In the genomic region with DNA sequence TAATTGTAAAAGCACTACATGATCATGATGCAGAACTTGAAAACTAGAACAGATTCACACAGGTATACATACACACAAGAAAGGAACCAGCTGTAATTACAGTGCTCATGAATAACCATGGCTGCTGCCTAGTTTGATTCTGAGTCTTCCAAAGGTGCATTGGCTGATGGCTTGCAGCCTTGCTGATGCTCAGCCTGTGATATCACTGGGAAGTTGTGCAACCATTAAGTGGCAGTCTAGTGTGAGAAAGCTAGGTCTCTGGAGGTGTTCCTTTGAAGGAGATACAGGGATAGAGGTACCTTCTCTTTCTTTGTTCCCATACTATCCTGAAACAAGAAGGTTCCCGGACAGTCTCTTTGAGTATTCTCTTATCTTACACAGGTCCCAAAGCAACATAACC, we compare ENCODE assay signal across 18 mouse cellular contexts. TPM values are rescaled to one million over a fixed set of nuclear protein-coding genes. Genes with fewer than 3 reads are reported as not detected.
DNase-seq lines count a peak whose midpoint lies in the region; ATAC-seq and TF ChIP-seq lines count a peak whose summit lies in the region.
"Had no signal": no experiment of that assay in that cellular context is flagged by ENCODE, and none has a peak within 500 bp of the region (broad histone marks: within the 10 kb centered on the region; RNA-seq: fewer than 3 reads in every experiment).

No protein-coding gene starts in this region.

- TF ChIP-seq POLR2A in liver, adult 2 months (IDR thresholded peaks at IDR 0.05; ENCODE audit: extremely low read depth, insufficient read depth, low read length) = no peak
- TF ChIP-seq POLR2A in CH12.LX (IDR thresholded peaks at IDR 0.05; ENCODE audit: low read depth, low read length) = no peak

- H3K4me2 ChIP-seq in forebrain, postnatal 0 days (ENCODE audit: low read depth) = no peak overlapping the region
- H3K4me2 ChIP-seq in forebrain, embryonic 12.5 days = no peak overlapping the region
- no peak overlapping the region for H3K4me2 ChIP-seq in liver, postnatal 0 days (ENCODE audit: low read depth, low read length)
- no peak overlapping the region for H3K4me2 ChIP-seq in CH12.LX (ENCODE audit: insufficient read depth, low read depth, poor library complexity, severe bottlenecking)
- no peak overlapping the region for H3K4me2 ChIP-seq in limb, embryonic 11.5 days (ENCODE audit: low read depth, severe bottlenecking)
- H3K4me2 ChIP-seq: intestine, embryonic 15.5 days had no signal

- H3K79me2 ChIP-seq in liver, adult 2 months (ENCODE audit: control insufficient read depth, insufficient read depth, low read length) = peaks cover 8% of the 10 kb centered on the region
- H3K79me2 ChIP-seq in CH12.LX (replicated peaks; ENCODE audit: control insufficient read depth, extremely low read depth, insufficient read depth, poor library complexity, severe bottlenecking) = no peaks in the 10 kb centered on the region

- no peak overlapping the region for H3K9ac ChIP-seq in forebrain, postnatal 0 days
- no peak overlapping the region for H3K9ac ChIP-seq in forebrain, embryonic 12.5 days
- no peak overlapping the region for H3K9ac ChIP-seq in liver, adult 2 months (ENCODE audit: low read depth, low read length)
- no peak overlapping the region for H3K9ac ChIP-seq in liver, postnatal 0 days (replicated peaks)
- no peak overlapping the region for H3K9ac ChIP-seq in CH12.LX (ENCODE audit: insufficient read depth, low read depth)
- H3K9ac ChIP-seq in limb, embryonic 11.5 days (ENCODE audit: low read length) = no peak overlapping the region
- H3K9ac ChIP-seq: intestine, embryonic 15.5 days had no signal

- no peaks in the 10 kb centered on the region for H3K4me1 ChIP-seq in forebrain, postnatal 0 days (ENCODE audit: insufficient read depth)
- H3K4me1 ChIP-seq in forebrain, embryonic 12.5 days = no peaks in the 10 kb centered on the region
- H3K4me1 ChIP-seq in liver, adult 2 months (ENCODE audit: control insufficient read depth, insufficient read depth, low read length) = peaks cover 8% of the 10 kb centered on the region
- H3K4me1 ChIP-seq in liver, postnatal 0 days (ENCODE audit: insufficient read depth) = no peaks in the 10 kb centered on the region
- no peaks in the 10 kb centered on the region for H3K4me1 ChIP-seq in CH12.LX (ENCODE audit: control insufficient read depth in 1 of 2, insufficient read depth in 2 of 2)
- H3K4me1 ChIP-seq in limb, embryonic 11.5 days (ENCODE audit: control insufficient read depth, insufficient read depth, low read length) = no peaks in the 10 kb centered on the region
- H3K4me1 ChIP-seq: intestine, embryonic 15.5 days had no signal

- no peaks in the 10 kb centered on the region for H3K27me3 ChIP-seq in forebrain, postnatal 0 days (ENCODE audit: insufficient read depth, low read length)
- H3K27me3 ChIP-seq in forebrain, embryonic 12.5 days = no peaks in the 10 kb centered on the region
- no peaks in the 10 kb centered on the region for H3K27me3 ChIP-seq in liver, adult 2 months (ENCODE audit: control insufficient read depth, insufficient read depth, low read length)
- no peaks in the 10 kb centered on the region for H3K27me3 ChIP-seq in liver, postnatal 0 days (ENCODE audit: insufficient read depth, low read length)
- no peaks in the 10 kb centered on the region for H3K27me3 ChIP-seq in CH12.LX (replicated peaks)
- no peaks in the 10 kb centered on the region for H3K27me3 ChIP-seq in limb, embryonic 11.5 days (ENCODE audit: control insufficient read depth, insufficient read depth, low read length)
- H3K27me3 ChIP-seq: intestine, embryonic 15.5 days had no signal

- no peaks in the 10 kb centered on the region for H3K36me3 ChIP-seq in forebrain, postnatal 0 days (ENCODE audit: insufficient read depth)
- no peaks in the 10 kb centered on the region for H3K36me3 ChIP-seq in forebrain, embryonic 12.5 days (replicated peaks)
- H3K36me3 ChIP-seq in liver, adult 2 months (ENCODE audit: control insufficient read depth, insufficient read depth, low read length) = peaks cover 27% of the 10 kb centered on the region
- no peaks in the 10 kb centered on the region for H3K36me3 ChIP-seq in liver, postnatal 0 days (replicated peaks; ENCODE audit: insufficient read depth, low read length)
- H3K36me3 ChIP-seq in CH12.LX (replicated peaks in 1 of 2; ENCODE audit: control insufficient read depth in 1 of 2, insufficient read depth in 1 of 2, low read length in 1 of 2) = no peaks in the 10 kb centered on the region
- no peaks in the 10 kb centered on the region for H3K36me3 ChIP-seq in limb, embryonic 11.5 days (ENCODE audit: control insufficient read depth, insufficient read depth, low read length)
- H3K36me3 ChIP-seq: intestine, embryonic 15.5 days had no signal

- 28% methylated on average over 1 of the region's 1 CpGs for WGBS in forebrain, postnatal 0 days
- 18% methylated on average over 1 of the region's 1 CpGs for WGBS in forebrain, embryonic 12.5 days
- WGBS in liver, adult 2 months = 16% methylated on average over 1 of the region's 1 CpGs
- 13% methylated on average over 1 of the region's 1 CpGs for WGBS in liver, postnatal 0 days (ENCODE audit: insufficient replicate concordance)
- WGBS in limb, embryonic 11.5 days = 17% methylated on average over 1 of the region's 1 CpGs

- no peak for TF ChIP-seq CTCF in forebrain, postnatal 0 days (IDR thresholded peaks at IDR 0.05; ENCODE audit: low read depth)
- TF ChIP-seq CTCF in liver, adult 2 months (IDR thresholded peaks at IDR 0.05; ENCODE audit: low read depth, low read length) = no peak
- TF ChIP-seq CTCF in liver, postnatal 0 days (IDR thresholded peaks at IDR 0.05; ENCODE audit: low read depth) = no peak
- TF ChIP-seq CTCF in CH12.LX (conservative IDR thresholded peaks at IDR 0.05 in 1 of 2, IDR thresholded peaks at IDR 0.05 in 1 of 2; ENCODE audit: low read depth in 2 of 2, low read length in 2 of 2) = no peak

- TF ChIP-seq EP300 in liver, postnatal 0 days (IDR thresholded peaks at IDR 0.05; ENCODE audit: low read depth) = no peak
- TF ChIP-seq EP300 in CH12.LX (IDR thresholded peaks at IDR 0.05; ENCODE audit: low read length) = no peak

- no peak overlapping the region for H3K4me3 ChIP-seq in forebrain, postnatal 0 days (ENCODE audit: low read depth, low read length)
- no peak overlapping the region for H3K4me3 ChIP-seq in forebrain, embryonic 12.5 days (replicated peaks)
- H3K4me3 ChIP-seq in liver, adult 2 months (ENCODE audit: insufficient read depth, low read depth, low read length) = no peak overlapping the region
- H3K4me3 ChIP-seq in liver, postnatal 0 days (ENCODE audit: low read depth, low read length) = no peak overlapping the region
- no peak overlapping the region for H3K4me3 ChIP-seq in CH12.LX (replicated peaks in 1 of 3; ENCODE audit: low read depth in 2 of 3, low read length in 2 of 3, poor library complexity in 1 of 3)
- no peak overlapping the region for H3K4me3 ChIP-seq in limb, embryonic 11.5 days (ENCODE audit: low read depth, low read length)
- H3K4me3 ChIP-seq: intestine, embryonic 15.5 days had no signal

- in situ Hi-C loops in CH12.LX (cut with MboI; ENCODE audit: low pct_ligation_motif_present, low pct_unique_long_range_greater_than_20kb, low sequenced_read_pairs) = no loop called here

- dilution Hi-C loops in CH12.LX (cut with MboI; ENCODE audit: extremely low pct_ligation_motif_present, extremely low pct_unique_long_range_greater_than_20kb, low sequenced_read_pairs) = no loop called here

- no peak for ATAC-seq in forebrain, postnatal 0 days
- ATAC-seq in forebrain, embryonic 12.5 days (ENCODE audit: low FRiP score) = no peak
- no peak for ATAC-seq in liver, postnatal 0 days
- no peak for ATAC-seq in limb, embryonic 11.5 days (ENCODE audit: insufficient number of reproducible peaks, low FRiP score, low TSS enrichment, low read depth)
- ATAC-seq: intestine, embryonic 15.5 days had no signal

- H3K27ac ChIP-seq in forebrain, postnatal 0 days (ENCODE audit: low read depth, low read length) = no peak overlapping the region
- H3K27ac ChIP-seq in forebrain, embryonic 12.5 days = no peak overlapping the region
- no peak overlapping the region for H3K27ac ChIP-seq in liver, adult 2 months (replicated peaks; ENCODE audit: insufficient read depth, low read depth, low read length)
- H3K27ac ChIP-seq in liver, postnatal 0 days (ENCODE audit: low read depth) = no peak overlapping the region
- H3K27ac ChIP-seq in CH12.LX (ENCODE audit: insufficient read depth, low read depth) = no peak overlapping the region
- H3K27ac ChIP-seq in limb, embryonic 11.5 days (replicated peaks; ENCODE audit: low read depth, low read length) = no peak overlapping the region
- H3K27ac ChIP-seq: intestine, embryonic 15.5 days had no signal

- peak; percentile 5 for DNase-seq in forebrain, postnatal 0 days
- DNase-seq in liver, adult 2 months (ENCODE audit: extremely low read depth, low read depth, low spot score) = peak; percentile 70
- no peak for DNase-seq in liver, postnatal 0 days
- DNase-seq in CH12.LX (ENCODE audit: extremely low read depth) = peak; percentile 2
- peak; percentile 27 for DNase-seq in limb, embryonic 11.5 days (ENCODE audit: low spot score)
- DNase-seq in cerebellum, adult 11 months = no peak
- DNase-seq: adrenal gland, postnatal 10 days; kidney, postnatal 14 days; lung, adult 2 months; thymus, adult 18-20 months had no signal

- no peak for TF ChIP-seq RAD21 in CH12.LX (IDR thresholded peaks at IDR 0.05; ENCODE audit: low read depth, low read length)

- H3K9me3 ChIP-seq in forebrain, postnatal 0 days (ENCODE audit: low read length) = peaks cover 38% of the 10 kb centered on the region
- H3K9me3 ChIP-seq in forebrain, embryonic 12.5 days = peaks cover 37% of the 10 kb centered on the region
- H3K9me3 ChIP-seq in liver, postnatal 0 days (ENCODE audit: low read length) = peaks cover 30% of the 10 kb centered on the region
- peaks cover 69% of the 10 kb centered on the region for H3K9me3 ChIP-seq in CH12.LX (replicated peaks; ENCODE audit: low read length)
- H3K9me3 ChIP-seq in limb, embryonic 11.5 days (ENCODE audit: control insufficient read depth, low read length) = peaks cover 33% of the 10 kb centered on the region

RNA-seq across cellular contexts. Expression of a gene that starts 7.3 kb away (rescaled TPM):
- total RNA-seq in forebrain, postnatal 0 days (2014; rRNA removed) = 0.14 TPM in 1 of 2 replicates, not detected in the other
- not detected in 2 replicates for polyA plus RNA-seq in forebrain, postnatal 0 days (2015; fragmentation: Nextera tagmentation; extraction: Ambion mirVana)
- polyA plus RNA-seq in forebrain, embryonic 12.5 days (2016; fragmentation: Nextera tagmentation; extraction: Ambion mirVana) = not detected in 2 replicates
- 662 and 719 TPM in 2 replicates for total RNA-seq in liver, adult 2 months (2014; rRNA removed)
- polyA plus RNA-seq in liver, adult 2 months (2012; rRNA removed) = 408 and 574 TPM in 2 replicates
- polyA plus RNA-seq in liver, postnatal 0 days (2015; fragmentation: Nextera tagmentation; extraction: Ambion mirVana) = 412 and 437 TPM in 2 replicates
- total RNA-seq in CH12.LX (2012; rRNA removed) (0.08 TPM in 1 of 2 replicates, not detected in the other), CH12.LX (2014; rRNA removed) (not detected in 2 replicates)
- polyA plus RNA-seq in CH12.LX (2012; ENCODE audit: insufficient read length, low read depth) = 0.19 TPM in 1 of 2 replicates, not detected in the other
- polyA plus RNA-seq in limb, embryonic 11.5 days (2014; fragmentation: Nextera tagmentation; extraction: Ambion mirVana) = not detected in 2 replicates
- total RNA-seq: hematopoietic stem cell, adult 5-6 weeks; layer of hippocampus, postnatal 10 days; megakaryocyte-erythroid progenitor cell, adult 5-6 weeks had no signal

RNA-seq across cellular contexts. Expression of a gene that starts 7.7 kb away (rescaled TPM):
- total RNA-seq in forebrain, postnatal 0 days (2014; rRNA removed) = 0.23 TPM in 1 of 2 replicates, not detected in the other
- 0.35 and 0.36 TPM in 2 replicates for polyA plus RNA-seq in forebrain, postnatal 0 days (2015; fragmentation: Nextera tagmentation; extraction: Ambion mirVana)
- polyA plus RNA-seq in forebrain, embryonic 12.5 days (2016; fragmentation: Nextera tagmentation; extraction: Ambion mirVana) = 1.4 and 1.7 TPM in 2 replicates
- 0.27 and 1.0 TPM in 2 replicates for total RNA-seq in liver, adult 2 months (2014; rRNA removed)
- 0.77 and 0.82 TPM in 2 replicates for polyA plus RNA-seq in liver, adult 2 months (2012; rRNA removed)
- polyA plus RNA-seq in liver, postnatal 0 days (2015; fragmentation: Nextera tagmentation; extraction: Ambion mirVana) = 0.61 and 0.66 TPM in 2 replicates
- total RNA-seq in CH12.LX (2012; rRNA removed) (0.13 and 0.17 TPM in 2 replicates), CH12.LX (2014; rRNA removed) (not detected in 2 replicates)
- 0.78 and 1.0 TPM in 2 replicates for polyA plus RNA-seq in CH12.LX (2012; ENCODE audit: insufficient read length, low read depth)
- 1.6 and 1.9 TPM in 2 replicates for polyA plus RNA-seq in limb, embryonic 11.5 days (2014; fragmentation: Nextera tagmentation; extraction: Ambion mirVana)
- total RNA-seq: heart, adult 18-20 months had no signal

RNA-seq across cellular contexts. Expression of a gene that starts 13.5 kb away (rescaled TPM):
- total RNA-seq in forebrain, postnatal 0 days (2014; rRNA removed) = 5.3 and 6.6 TPM in 2 replicates
- polyA plus RNA-seq in forebrain, postnatal 0 days (2015; fragmentation: Nextera tagmentation; extraction: Ambion mirVana) = 10.7 and 12.4 TPM in 2 replicates
- 12.6 and 14.4 TPM in 2 replicates for polyA plus RNA-seq in forebrain, embryonic 12.5 days (2016; fragmentation: Nextera tagmentation; extraction: Ambion mirVana)
- not detected in 2 replicates for total RNA-seq in liver, adult 2 months (2014; rRNA removed)
- 0.17 TPM in 1 of 2 replicates, not detected in the other for polyA plus RNA-seq in liver, adult 2 months (2012; rRNA removed)
- polyA plus RNA-seq in liver, postnatal 0 days (2015; fragmentation: Nextera tagmentation; extraction: Ambion mirVana) = 7.1 and 7.8 TPM in 2 replicates
- total RNA-seq in CH12.LX (2012; rRNA removed) (not detected in 2 replicates), CH12.LX (2014; rRNA removed) (not detected in 2 replicates)
- polyA plus RNA-seq in CH12.LX (2012; ENCODE audit: insufficient read length, low read depth) = not detected in 2 replicates
- 10.7 and 12.8 TPM in 2 replicates for polyA plus RNA-seq in limb, embryonic 11.5 days (2014; fragmentation: Nextera tagmentation; extraction: Ambion mirVana)
- total RNA-seq: hematopoietic stem cell, adult 5-6 weeks had no signal

RNA-seq across cellular contexts. Expression of a gene that starts 18.7 kb away (rescaled TPM):
- total RNA-seq in forebrain, postnatal 0 days (2014; rRNA removed) = not detected in 2 replicates
- polyA plus RNA-seq in forebrain, postnatal 0 days (2015; fragmentation: Nextera tagmentation; extraction: Ambion mirVana) = not detected in 2 replicates
- not detected in 2 replicates for polyA plus RNA-seq in forebrain, embryonic 12.5 days (2016; fragmentation: Nextera tagmentation; extraction: Ambion mirVana)
- total RNA-seq in liver, adult 2 months (2014; rRNA removed) = 9.5 and 10.4 TPM in 2 replicates
- 0.29 and 0.57 TPM in 2 replicates for polyA plus RNA-seq in liver, adult 2 months (2012; rRNA removed)
- polyA plus RNA-seq in liver, postnatal 0 days (2015; fragmentation: Nextera tagmentation; extraction: Ambion mirVana) = not detected in 2 replicates
- total RNA-seq in CH12.LX (2012; rRNA removed) (not detected in 2 replicates), CH12.LX (2014; rRNA removed) (not detected in 2 replicates)
- not detected in 2 replicates for polyA plus RNA-seq in CH12.LX (2012; ENCODE audit: insufficient read length, low read depth)
- not detected in 2 replicates for polyA plus RNA-seq in limb, embryonic 11.5 days (2014; fragmentation: Nextera tagmentation; extraction: Ambion mirVana)
- total RNA-seq: heart, adult 18-20 months; hematopoietic stem cell, adult 5-6 weeks; layer of hippocampus, postnatal 10 days; left cerebral cortex, postnatal 36 days; megakaryocyte-erythroid progenitor cell, adult 5-6 weeks had no signal
- polyA plus RNA-seq: frontal cortex, adult 2 months had no signal

RNA-seq across cellular contexts. Expression of a gene that starts 53.2 kb away (rescaled TPM):
- not detected in 2 replicates for total RNA-seq in forebrain, postnatal 0 days (2014; rRNA removed)
- polyA plus RNA-seq in forebrain, postnatal 0 days (2015; fragmentation: Nextera tagmentation; extraction: Ambion mirVana) = not detected in 2 replicates
- polyA plus RNA-seq in forebrain, embryonic 12.5 days (2016; fragmentation: Nextera tagmentation; extraction: Ambion mirVana) = not detected in 2 replicates
- total RNA-seq in liver, adult 2 months (2014; rRNA removed) = 75.8 and 159 TPM in 2 replicates
- polyA plus RNA-seq in liver, adult 2 months (2012; rRNA removed) = 41.5 and 119 TPM in 2 replicates
- polyA plus RNA-seq in liver, postnatal 0 days (2015; fragmentation: Nextera tagmentation; extraction: Ambion mirVana) = 0.08 and 0.19 TPM in 2 replicates
- total RNA-seq in CH12.LX (2012; rRNA removed) = not detected in 2 replicates
- total RNA-seq in CH12.LX (2014; rRNA removed) = not detected in 2 replicates
- polyA plus RNA-seq in CH12.LX (2012; ENCODE audit: insufficient read length, low read depth) = not detected in 2 replicates
- not detected in 2 replicates for polyA plus RNA-seq in limb, embryonic 11.5 days (2014; fragmentation: Nextera tagmentation; extraction: Ambion mirVana)
- total RNA-seq: layer of hippocampus, postnatal 10 days; left cerebral cortex, postnatal 36 days; megakaryocyte-erythroid progenitor cell, adult 5-6 weeks had no signal
- polyA plus RNA-seq: frontal cortex, adult 2 months; intestine, embryonic 15.5 days had no signal

Comparison
In these comparisons a context has a peak if more than half of its experiments do, and no peak if none do; other contexts are left out.
1. DNase-seq: peak in forebrain, postnatal 0 days (single experiment), liver, adult 2 months (single experiment), CH12.LX (single experiment) and limb, embryonic 11.5 days (single experiment); none in liver, postnatal 0 days (single experiment) and cerebellum, adult 11 months (single experiment).
2. RNA of a gene that starts 7.3 kb away (polyA plus RNA-seq): 408 to 574 TPM in liver, adult 2 months and 412 to 437 TPM in liver, postnatal 0 days; 0.19 TPM in CH12.LX, not detected in forebrain, postnatal 0 days, not detected in forebrain, embryonic 12.5 days and not detected in limb, embryonic 11.5 days; every median in the first group is over 100 times any median in the second.